Mouse (Mus musculus) 3T3-L1 (cell line): ENCODE data around the gene Qrfp.

Source experiments
- DNase-seq: peaks from one replicate; pipeline ENCODE4 v3.0.0-alpha.2; 2015; ENCODE audit warnings: low read depth, low spot score

The Qrfp gene

DNA sequence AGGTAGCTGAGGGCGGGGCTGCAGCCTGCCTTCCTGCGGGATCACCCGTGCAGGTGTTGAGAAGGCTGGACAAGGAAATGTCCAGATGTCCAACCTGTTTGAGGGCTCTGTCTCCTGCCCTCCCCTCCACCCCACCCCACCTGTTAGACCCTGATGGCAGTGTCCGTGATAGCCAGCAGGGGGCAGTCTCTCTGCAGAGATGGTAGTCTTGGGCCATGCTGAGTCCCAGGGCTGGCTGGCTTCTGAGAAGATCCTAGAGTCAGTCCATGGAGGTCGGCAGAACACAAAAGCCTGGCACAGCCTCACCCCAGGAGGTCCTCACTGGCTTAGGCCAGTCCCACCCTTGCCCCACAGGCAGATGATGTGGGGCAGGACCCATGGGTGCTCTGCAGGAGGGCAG is 5.0 kb upstream of the Qrfp start:
- peak; percentile 81 for DNase-seq

DNA sequence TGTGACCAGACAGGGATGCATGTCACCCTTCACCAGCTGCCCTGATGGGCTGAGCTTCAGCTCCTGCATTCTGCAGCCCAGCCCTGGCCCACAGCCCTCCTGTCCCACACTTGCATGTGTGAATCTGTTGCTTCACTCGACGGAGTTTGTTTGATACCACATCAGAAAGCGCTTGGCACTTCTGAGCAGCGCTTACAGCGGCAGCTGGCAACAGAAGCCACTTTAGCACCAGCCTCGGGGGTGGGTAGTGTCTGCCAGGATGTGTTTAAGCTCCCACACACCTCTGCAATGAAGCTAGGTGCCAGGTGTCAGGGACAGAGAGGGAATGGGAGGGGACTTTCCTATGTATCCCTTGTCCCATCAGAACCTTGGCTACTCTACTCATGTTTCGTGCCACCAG is 4.3 kb upstream of the Qrfp start:
- no peak for DNase-seq

DNA sequence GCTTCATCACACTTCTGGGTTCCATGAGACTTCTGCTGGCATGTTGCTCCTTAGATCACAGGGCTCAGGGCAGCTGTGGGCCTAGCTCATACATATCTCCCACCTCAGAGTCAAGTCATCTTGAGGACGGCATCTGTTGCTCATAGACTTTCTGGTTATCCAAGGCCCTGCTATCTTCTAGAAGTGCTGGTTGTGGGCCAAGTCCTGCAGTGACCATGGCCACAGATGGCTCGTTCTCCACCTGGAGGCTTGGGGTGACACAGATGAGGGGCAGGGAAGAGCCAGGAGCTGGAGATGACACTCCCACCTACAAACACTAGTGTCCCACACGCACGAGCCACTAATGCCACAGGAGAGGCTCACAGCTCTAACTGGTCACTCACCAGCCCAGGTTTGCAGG is 3.3 kb upstream of the Qrfp start:
- DNase-seq, result no peak

DNA sequence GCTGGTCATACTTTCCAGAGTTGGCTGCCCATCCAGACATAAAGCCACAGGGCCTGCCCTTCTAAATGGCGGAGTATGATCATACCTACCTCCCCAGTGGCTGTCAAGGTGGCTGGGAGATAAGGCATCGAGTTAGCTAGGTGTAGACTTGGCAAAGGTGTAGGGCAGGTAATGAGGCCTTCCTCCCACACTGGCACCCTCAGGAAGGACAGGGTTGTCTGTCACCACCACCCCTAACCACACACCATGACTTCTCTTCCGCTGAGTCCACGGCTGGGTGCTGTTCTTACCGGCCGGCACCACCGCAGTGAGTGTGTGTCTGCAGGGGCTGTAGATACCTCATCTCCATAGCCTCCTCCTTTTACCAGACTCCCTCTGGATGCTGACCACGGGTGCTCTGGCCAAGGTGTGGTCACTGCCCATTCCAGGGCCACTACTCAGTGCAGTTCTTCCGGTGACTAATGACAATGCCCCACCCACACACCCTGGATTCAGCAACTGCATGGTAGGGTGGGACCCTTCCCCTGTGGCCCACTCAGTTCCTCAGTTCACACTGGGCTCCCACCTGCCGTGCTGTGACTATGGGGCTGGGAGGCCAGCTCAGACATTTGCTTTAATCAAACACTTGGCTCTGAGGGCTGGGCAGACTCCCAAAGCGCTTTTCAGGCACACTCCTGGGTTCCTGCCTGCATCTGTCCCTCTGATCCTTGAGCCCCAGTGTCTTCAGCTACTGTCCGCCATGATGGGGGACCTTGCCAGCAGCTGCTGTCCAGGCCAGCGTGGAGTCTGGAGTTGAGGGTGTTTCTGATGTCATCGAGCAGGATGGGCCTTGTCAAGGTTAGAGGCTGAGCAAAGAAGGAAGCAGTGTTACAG is 942 bp upstream of the Qrfp start:
- peak; percentile 79 for DNase-seq

DNA sequence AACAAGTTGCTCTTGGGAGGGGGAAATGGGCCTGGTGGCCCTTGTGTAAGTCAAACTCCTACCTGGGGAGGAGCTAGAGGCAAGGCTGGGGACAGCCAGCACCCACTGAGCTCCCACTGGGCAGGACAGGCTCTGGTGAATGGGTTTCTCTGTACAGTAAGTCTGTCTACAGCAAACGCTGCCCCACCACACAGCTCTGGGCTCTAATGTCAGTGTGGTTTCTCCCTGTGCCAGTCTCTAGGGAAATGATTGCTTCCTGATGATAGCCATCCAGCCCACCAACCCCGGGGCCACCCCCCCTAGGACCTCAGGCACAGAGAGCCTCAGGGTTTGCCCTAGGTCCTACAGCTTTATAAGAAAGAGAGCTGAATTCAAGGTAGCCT is 1.0 kb downstream of the Qrfp start:
- peak; percentile 20 for DNase-seq

DNA sequence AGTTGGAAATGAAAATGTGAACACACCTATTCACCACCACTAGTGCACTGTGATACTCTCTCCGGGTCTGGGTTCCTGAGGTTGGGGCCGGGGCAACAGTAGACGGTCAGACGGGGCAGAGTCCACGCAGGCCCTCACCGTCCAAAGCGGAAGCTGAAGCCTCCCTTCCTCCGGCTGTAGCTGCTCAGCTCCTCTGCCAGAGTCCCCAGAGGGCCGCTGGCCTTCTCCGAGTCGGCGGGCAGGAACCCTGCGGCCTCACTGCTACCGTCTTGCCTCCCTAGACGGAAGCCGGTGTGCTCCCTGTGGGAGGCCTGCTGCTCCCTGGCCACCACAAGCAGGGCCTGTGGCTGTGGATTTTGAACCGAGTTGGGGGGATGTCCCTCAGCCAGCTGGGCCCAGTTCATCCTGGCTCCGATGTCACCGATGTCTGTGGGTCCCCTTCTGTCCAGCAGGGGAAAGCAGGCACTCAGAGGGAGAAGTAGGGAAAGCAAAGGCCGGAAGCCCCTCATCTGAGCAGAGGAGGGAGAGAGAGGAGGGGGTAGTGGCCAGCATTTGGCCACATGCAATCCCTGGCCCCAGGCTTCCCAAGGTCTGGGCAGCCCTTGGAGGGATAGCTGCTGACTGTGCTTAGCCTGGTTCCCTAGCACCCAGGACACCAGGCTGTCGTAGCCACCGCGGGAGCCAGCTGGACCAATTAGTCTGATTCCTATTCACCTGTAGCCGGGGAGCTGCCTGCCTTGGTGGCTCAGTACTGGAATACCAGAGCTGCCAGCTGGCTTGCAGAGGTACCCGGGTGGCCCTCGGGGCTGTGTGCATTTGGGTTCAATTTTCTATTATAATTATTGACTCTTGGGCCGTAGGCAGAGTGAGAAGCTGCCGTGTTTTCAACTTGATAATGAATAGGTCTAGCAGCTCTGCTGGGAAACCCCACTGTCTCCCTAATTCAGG is 1.7 kb downstream of the Qrfp start:
- no peak for DNase-seq

DNA sequence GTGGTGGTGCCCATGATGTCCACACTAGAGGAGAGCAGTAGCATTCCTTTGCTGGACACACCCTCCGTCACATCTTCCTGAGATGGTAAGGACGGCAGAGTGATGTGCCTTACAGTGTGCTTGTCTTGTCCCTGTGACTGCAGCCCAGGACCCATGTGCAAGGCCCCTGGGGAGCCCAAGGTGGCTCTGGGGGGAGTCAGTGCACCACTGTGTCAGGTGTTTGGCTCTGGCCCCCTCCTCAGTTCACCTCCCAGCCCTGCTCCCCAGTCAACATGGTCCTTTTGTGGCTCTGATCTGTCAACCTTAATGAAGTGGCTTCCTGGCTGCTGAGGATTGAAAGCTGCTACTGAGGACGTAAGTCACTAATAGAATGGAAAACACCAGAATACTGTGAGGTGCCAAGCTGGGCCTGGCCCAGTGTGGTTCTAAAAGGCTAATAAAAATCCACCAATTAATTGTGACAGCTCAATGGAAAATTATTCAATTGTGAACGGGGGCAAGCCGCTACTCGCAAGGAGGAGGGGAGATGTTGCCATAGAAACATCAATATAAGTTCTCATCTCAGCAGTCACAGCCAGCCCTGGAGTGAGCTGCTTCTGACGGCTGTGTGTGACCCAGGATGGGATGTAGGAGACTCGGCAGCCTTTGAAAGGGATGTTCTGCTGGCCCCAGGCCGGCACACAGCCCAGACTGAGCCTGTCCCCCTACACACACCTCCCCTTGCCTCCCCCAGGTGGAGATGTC is 3.6 kb downstream of the Qrfp start:
- no peak for DNase-seq

DNA sequence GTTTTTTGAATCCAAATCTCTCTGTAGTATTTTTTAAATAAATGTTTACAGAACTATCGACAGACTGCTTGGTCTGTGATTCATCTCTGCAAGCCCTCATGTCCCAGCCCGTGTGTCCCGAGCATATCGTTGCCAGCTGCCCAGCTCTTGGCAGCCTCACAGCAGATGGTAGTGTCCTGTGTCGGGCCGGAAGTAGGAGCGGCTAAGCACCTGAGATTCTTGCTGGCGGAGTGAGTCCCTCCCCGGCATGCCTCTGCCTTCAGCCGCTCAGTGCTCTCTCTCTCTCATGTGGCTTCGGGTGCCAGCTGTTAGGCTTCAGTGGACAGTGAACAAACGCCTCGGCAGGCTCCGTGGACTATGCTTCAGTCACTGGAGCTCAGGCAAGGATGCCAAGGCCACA is 6.9 kb downstream of the Qrfp start:
- no peak for DNase-seq

DNA sequence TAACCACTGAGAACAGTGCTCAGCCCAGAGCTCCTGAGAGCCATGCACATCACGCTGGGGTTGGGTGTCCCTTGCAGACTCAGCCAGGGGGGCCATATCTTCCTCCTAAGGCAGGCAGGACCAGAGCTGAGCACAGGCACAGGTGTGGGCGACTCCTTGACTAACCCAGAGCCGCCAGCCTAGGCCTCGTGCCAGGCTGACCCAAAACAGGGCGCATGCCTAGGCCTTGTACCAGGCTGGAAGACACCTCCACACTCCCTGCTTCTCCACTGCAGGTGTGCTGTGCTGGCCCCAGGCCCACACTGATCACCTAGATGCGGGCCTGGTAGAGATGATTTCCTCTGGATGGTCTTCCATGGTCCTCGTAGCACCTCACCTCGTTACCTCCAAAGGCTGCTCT is 7.6 kb downstream of the Qrfp start:
- no peak for DNase-seq

DNA sequence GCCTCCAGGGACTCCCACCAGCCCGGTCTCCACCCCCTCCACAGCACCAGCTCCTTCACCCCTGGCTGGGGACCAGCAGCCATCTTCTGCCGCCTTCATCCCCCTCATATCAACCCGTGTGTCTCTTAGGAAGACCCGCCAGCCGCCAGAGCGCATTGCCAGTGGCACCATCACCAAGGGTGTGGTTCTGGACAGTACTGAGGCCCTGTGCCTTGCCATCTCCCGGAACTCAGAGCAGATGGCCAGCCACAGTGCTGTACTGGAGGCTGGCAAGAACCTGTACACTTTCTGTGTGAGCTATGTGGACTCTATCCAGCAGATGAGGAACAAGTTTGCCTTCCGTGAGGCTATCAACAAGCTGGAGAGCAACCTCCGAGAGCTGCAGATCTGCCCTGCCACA is 9.0 kb downstream of the Qrfp start:
- no peak for DNase-seq

DNA sequence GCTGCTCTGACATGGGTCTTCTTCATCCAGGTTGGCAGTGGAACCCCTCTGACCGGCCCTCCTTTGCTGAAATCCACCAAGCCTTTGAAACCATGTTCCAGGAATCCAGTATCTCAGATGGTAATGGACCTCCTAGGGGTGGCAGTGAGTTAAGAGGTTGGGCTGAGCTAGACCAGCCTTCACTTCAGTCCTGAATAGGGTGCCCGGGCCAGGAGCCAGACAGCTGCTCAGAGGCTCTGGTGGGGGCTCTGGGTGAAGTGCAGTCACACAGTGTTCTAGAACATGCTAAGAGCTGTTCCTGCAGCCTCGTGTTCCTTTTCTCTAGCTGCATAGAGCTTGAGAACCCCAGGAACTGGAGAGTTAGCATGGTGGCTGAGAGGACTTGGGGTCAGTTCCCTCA is 13.4 kb downstream of the Qrfp start:
- DNase-seq, result no peak

DNA sequence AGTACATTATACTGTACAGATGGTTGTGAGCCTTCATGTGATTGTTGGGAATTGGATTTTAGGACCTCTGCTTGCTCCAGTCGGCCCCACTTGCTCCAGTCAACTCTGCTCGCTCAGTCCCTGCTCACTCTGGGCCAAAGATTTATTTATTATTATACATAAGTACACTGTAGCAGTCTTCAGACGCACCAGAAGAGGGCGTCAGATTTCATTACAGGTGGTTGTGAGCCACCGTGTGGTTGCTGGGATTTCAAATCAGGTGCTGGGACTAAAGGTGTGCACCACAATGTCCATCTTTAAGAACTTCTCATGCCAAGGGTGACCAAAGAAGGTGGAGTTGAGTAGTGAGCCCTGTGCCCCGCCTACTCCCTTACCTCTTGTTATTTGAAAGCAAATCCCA is 17.8 kb downstream of the Qrfp start:
- no peak for DNase-seq

DNA sequence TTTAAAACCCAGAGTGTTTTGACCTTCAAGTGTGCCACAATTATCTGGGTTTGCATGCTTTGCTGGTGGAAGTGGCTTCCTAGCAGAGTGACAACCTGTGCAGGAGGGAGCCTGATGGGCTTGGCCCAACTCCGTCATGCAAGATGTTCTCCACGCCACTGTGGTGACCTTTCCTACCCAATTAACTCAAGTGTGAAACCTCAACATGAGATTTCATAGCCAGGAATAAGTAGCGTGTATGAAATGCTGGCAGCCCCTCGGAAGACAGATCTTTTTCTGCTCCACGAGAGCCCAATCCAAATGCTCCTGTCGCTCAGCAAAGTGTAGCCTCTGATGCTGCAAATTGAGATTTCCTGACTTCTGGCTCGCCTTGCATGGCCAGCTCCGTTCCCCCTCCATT is 19.1 kb downstream of the Qrfp start:
- DNase-seq, result no peak

DNA sequence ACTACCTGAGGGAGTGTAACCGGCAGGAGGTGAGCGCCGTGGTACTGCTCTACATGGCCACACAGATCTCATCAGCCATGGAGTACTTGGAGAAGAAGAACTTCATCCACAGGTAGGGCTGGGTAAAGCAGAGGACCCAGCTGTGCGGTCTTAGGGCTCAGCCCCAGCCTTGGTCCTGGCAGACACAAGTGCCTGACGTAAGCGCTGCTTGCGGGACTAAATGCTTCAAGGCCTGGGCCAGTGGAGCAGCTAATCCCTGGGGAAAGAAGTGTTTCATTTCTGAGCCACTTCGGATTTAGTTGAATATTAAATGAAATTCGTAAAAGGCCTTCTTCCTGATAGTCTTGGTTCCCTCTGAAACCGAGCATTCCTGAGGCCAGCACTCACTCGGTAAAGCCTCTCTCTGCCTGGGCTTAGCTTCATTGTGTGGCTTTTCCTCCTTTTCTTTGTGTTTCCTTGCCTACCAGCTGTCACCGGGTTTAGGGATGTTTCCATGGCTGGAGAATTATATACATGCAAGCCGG is 19.6 kb downstream of the Qrfp start:
- no peak for DNase-seq

DNA sequence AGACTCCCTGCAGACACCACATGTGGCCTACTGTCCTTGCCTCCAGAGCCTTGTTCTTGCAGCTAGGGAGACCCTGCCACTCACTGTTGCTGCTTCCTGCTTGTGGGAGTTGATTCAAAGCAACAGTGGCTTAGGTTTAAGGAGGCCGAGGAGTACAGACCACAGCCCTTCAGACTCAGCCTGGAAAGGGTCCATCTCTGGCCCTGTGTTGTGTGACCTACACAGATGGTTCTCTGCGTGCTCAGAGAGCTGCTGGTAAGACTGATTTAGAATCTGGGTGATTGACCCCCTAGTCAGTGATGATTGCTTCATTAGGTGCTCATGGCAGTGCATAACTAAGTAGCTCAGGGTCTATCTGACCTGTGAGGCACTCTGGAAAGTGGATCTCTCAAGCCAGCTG is 21.2 kb downstream of the Qrfp start:
- no peak for DNase-seq

DNA sequence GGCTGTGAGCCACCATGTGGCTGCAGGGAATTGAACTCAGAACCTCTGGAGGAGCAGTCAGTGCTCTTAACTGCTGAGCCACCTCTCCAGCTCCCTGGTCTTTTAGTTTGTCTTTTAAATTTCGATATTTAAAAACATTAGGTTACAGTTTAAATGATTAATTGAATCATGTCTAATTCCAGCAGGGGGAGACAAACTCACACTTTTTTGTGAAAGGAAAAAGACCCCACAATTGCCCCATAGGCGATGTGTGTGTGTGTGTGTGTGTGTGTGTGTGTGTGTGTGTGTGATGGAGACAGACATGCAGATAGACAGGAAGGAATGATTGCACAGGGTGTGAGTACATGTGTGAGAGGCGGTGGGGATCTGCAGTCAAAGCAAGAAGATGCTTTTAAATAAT is 22.2 kb downstream of the Qrfp start:
- DNase-seq, result peak; percentile 31

DNA sequence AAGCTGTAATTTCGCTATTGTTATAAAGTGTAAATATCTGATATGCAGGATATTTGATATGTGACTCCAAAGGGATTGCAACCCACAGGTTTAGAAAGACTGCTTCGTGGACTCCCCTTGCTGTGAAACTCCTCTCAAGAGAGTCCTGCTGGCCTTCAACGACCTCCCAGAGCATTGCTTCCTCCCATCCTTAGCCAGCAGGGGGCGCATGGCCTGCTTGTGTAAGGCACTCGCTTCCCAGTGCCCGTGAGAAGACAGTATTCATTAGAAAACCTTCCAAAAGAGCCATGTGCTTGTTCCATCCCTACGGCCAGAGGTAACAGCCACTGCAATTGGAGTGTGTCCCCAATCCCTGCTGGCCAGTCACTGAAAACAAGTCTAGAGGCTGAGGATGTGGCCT is 23.4 kb downstream of the Qrfp start:
- peak; percentile 88 for DNase-seq

DNA sequence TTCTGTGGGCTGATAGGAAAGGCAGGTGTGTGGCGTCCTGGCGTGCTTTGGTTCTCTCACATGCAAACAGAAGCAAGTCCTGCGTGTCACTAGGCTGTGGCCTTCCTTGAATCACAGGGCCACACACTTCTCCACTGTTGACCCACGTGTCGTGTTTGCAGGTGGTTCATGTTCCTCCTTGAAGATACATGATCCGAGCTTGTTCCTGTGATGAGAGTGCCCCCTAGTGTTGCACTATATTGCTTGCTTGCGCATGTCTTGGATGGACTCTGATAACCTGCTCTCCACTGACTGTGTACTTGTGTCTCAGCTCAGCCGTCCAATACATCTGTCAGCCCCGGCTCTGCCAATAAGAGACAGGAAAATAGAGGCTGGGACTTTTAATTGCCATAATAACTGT is 25.3 kb downstream of the Qrfp start:
- DNase-seq, result peak; percentile 93

DNA sequence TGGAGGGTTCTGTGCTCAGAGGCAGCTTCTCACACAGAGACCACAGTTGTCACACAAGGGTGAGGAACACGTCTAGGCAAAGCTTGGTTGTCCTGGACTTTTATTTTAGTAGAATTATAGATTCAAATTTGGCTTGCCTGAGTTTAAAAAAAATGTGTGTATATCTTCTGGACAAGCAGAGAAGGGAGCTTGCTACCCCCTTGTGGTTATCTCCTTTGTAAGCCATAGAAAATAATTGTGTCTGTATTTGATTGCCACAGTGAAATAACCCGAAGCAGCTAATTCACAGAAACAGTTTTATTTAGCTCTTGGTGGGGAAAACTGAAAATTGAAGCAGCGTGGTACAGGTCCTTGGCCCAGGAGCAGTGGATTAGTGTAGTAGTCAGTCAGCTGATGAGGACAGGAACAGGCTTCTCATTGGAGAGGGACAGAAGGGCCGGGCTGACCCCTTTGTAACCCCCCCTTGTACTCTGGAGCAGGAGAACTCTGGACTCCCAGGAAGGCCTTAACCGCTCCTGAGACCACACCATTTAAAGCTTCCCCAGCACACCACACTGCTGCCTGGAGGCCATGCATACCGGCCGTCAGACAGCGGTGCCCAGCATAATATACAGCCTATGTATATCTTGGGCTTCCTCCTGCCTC is 27.3 kb downstream of the Qrfp start:
- DNase-seq, result peak; percentile 41

DNA sequence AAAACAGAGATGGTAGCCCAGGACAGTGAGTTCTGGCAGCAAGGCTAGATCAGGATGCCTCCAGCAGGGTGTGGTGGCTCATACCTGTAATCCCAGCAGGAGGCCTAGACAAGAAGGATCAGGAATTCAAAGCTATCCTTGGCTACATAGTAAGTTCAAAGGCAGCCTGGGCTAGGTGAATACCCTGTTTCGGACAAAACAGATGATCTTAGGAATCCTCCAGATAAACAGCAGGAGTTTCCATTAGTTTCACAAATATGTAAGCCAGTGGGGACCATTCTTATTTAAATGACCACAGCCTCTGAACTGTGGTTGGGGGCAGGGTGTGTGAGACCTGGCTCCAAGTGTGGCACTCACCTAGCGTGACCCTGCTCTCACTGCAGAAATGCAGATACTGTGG is 31.1 kb downstream of the Qrfp start:
- DNase-seq, result no peak

DNA sequence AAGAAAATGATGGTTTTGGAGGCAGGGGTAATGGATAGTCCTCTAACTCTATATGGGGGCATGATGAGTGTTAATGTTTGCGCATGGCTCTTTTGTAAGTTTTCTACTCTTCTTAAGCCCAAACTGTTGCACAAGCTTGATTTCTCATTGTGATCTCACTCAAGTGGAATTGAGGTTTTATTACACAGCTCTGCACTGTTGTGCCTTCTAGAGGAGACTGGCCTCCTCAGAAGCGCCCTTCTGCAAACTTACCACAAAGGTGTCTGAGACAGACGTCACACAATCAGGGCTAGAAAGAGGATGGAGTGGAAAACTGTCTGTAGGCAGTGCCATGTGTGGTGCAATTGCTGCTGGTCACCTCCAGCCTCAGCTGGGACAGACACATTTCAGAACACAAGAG is 33.9 kb downstream of the Qrfp start:
- peak; percentile 45 for DNase-seq
